Mouse (Mus musculus) thymus, adult 2 months (tissue): ENCODE results near the gene Adrm1.

Experiments used
- CTCF ChIP-seq: fragments of 200-500 bp; IDR thresholded peaks from 2 replicates; pipeline ENCODE4 v1.5.1; 2012; ENCODE audit warnings: mild to moderate bottlenecking, control low read depth, low read length, moderate library complexity, borderline replicate concordance; ENCODE audit not compliant: control insufficient read depth, poor library complexity, insufficient read depth; ENCODE audit errors: extremely low read depth
- POLR2A ChIP-seq: fragments of 200-500 bp; IDR thresholded peaks from 2 replicates; pipeline ENCODE4 v1.6.1; 2012; ENCODE audit warnings: mild to moderate bottlenecking, low read length, control low read depth, moderate library complexity; ENCODE audit not compliant: control insufficient read depth, poor library complexity, insufficient read depth; ENCODE audit errors: extremely low read depth

GRCm38 (mm10) chr2:180184011-180184751 is 12.9 kb downstream of the Adrm1 start:
- TF ChIP-seq POLR2A (no peak), CTCF (no peak)
